ENCODE assay signal across 10 mouse cellular contexts in genomic region chr9:108786494-108786893, GRCm38 (mm10). TPM values are rescaled to one million over a fixed set of nuclear protein-coding genes. Genes with fewer than 3 reads are reported as not detected.
DNase-seq lines count a peak whose midpoint lies in the region; ATAC-seq and TF ChIP-seq lines count a peak whose summit lies in the region.
"Had no signal": no experiment of that assay in that cellular context is flagged by ENCODE, and none has a peak within 500 bp of the region (broad histone marks: within the 10 kb centered on the region; RNA-seq: fewer than 3 reads in every experiment).

No protein-coding gene starts in this region.

- 64% methylated on average over 1 of the region's 1 CpGs for WGBS in heart, embryonic 15.5 days
- 61% methylated on average over 1 of the region's 1 CpGs for WGBS in lung, embryonic 15.5 days
- 68% methylated on average over 1 of the region's 1 CpGs for WGBS in liver, postnatal 0 days (ENCODE audit: insufficient replicate concordance)

- no peak for TF ChIP-seq CTCF in liver, postnatal 0 days (IDR thresholded peaks at IDR 0.05; ENCODE audit: low read depth)

- 0 out of 2 replicates have a peak, but pooled peaks cover 3% of the 10 kb centered on the region for H3K36me3 ChIP-seq in heart, embryonic 15.5 days
- H3K36me3 ChIP-seq in lung, embryonic 15.5 days, result no peaks in the 10 kb centered on the region; the same call in 1 of the 2 replicates
- peaks cover 6% of the 10 kb centered on the region; the same call in 1 of the 2 replicates for H3K36me3 ChIP-seq in liver, postnatal 0 days (replicated peaks; ENCODE audit: insufficient read depth, low read length)

- peak overlapping the region; percentile 12; the same call in 1 of the 2 replicates for H3K4me2 ChIP-seq in heart, embryonic 15.5 days
- peak overlapping the region; percentile 59; the same call in 1 of the 2 replicates for H3K4me2 ChIP-seq in lung, embryonic 15.5 days
- peak overlapping the region; percentile 73 for H3K4me2 ChIP-seq in liver, postnatal 0 days (ENCODE audit: low read depth, low read length)

- no peak for ATAC-seq in heart, embryonic 15.5 days (replicated peaks; ENCODE audit: insufficient number of reproducible peaks, insufficient read depth, low FRiP score, low read depth)
- no peak for ATAC-seq in lung, embryonic 15.5 days (ENCODE audit: borderline replicate concordance, extremely low read depth, low FRiP score, low TSS enrichment)
- ATAC-seq in liver, postnatal 0 days, result no peak

- H3K9ac ChIP-seq in heart, embryonic 15.5 days, result no peak overlapping the region
- no peak overlapping the region for H3K9ac ChIP-seq in lung, embryonic 15.5 days
- H3K9ac ChIP-seq in liver, postnatal 0 days (replicated peaks), result 0 out of 2 replicates have a peak overlapping the region, but pooled peaks have one; percentile 5

- no peak for DNase-seq in heart, adult 8-10 months (ENCODE audit: low spot score)
- no peak for DNase-seq in lung, postnatal 14 days
- no peak for DNase-seq in liver, postnatal 0 days
- no peak for DNase-seq in adrenal gland, postnatal 10 days
- no peak for DNase-seq in urinary bladder, postnatal 25 days (ENCODE audit: low spot score)
- DNase-seq in adrenal gland, postnatal 36 days, result no peak
- DNase-seq: layer of hippocampus, postnatal 36 days had no signal

- no peak overlapping the region for H3K4me3 ChIP-seq in heart, embryonic 15.5 days
- no peak overlapping the region for H3K4me3 ChIP-seq in lung, embryonic 15.5 days
- H3K4me3 ChIP-seq in liver, postnatal 0 days (ENCODE audit: low read depth, low read length), result no peak overlapping the region

- H3K4me1 ChIP-seq in heart, embryonic 15.5 days (replicated peaks), result peaks cover 55% of the 10 kb centered on the region
- H3K4me1 ChIP-seq in lung, embryonic 15.5 days, result peaks cover 65% of the 10 kb centered on the region
- H3K4me1 ChIP-seq in liver, postnatal 0 days (ENCODE audit: insufficient read depth), result peaks cover 57% of the 10 kb centered on the region

- no peaks in the 10 kb centered on the region for H3K27me3 ChIP-seq in heart, embryonic 15.5 days
- no peaks in the 10 kb centered on the region for H3K27me3 ChIP-seq in lung, embryonic 15.5 days
- no peaks in the 10 kb centered on the region for H3K27me3 ChIP-seq in liver, postnatal 0 days (ENCODE audit: insufficient read depth, low read length)

- H3K9me3 ChIP-seq in heart, embryonic 15.5 days (replicated peaks), result no peaks in the 10 kb centered on the region
- H3K9me3 ChIP-seq in lung, embryonic 15.5 days, result no peaks in the 10 kb centered on the region
- H3K9me3 ChIP-seq in liver, postnatal 0 days (ENCODE audit: low read length), result no peaks in the 10 kb centered on the region

- no peak overlapping the region for H3K27ac ChIP-seq in heart, embryonic 15.5 days
- H3K27ac ChIP-seq in lung, embryonic 15.5 days, result no peak overlapping the region
- peak overlapping the region; percentile 17; the same call in 1 of the 2 replicates for H3K27ac ChIP-seq in liver, postnatal 0 days (ENCODE audit: low read depth)

- no peak for TF ChIP-seq EP300 in liver, postnatal 0 days (IDR thresholded peaks at IDR 0.05; ENCODE audit: low read depth)

RNA-seq across cellular contexts. Expression of gene Ip6k2, which starts 2.9 kb away (rescaled TPM):
- polyA plus RNA-seq in heart, embryonic 15.5 days (2015; fragmentation: Nextera tagmentation; extraction: Ambion mirVana), result 28.8 and 36.3 TPM in 2 replicates
- total RNA-seq in heart, adult 8-10 months (2022), result 10 to 100 TPM; 13.7 to 24.9 (median 21.2) TPM
- 72.5 and 74.7 TPM in 2 replicates for polyA plus RNA-seq in lung, embryonic 15.5 days (2015; fragmentation: Nextera tagmentation; extraction: Ambion mirVana)
- 12.4 and 18.6 TPM in 2 replicates for polyA plus RNA-seq in liver, postnatal 0 days (2015; fragmentation: Nextera tagmentation; extraction: Ambion mirVana)
- total RNA-seq in adrenal gland, postnatal 10 days (2021), result 10 to 100 TPM; 74.2 to 82.0 TPM
- 10 to 100 TPM; 77.3 to 99.4 TPM for total RNA-seq in adrenal gland, postnatal 36 days (2021)

RNA-seq across cellular contexts. Expression of gene Nckipsd, which starts 21.7 kb away (rescaled TPM):
- polyA plus RNA-seq in heart, embryonic 15.5 days (2015; fragmentation: Nextera tagmentation; extraction: Ambion mirVana), result 9.7 and 14.5 TPM in 2 replicates
- total RNA-seq in heart, adult 8-10 months (2022), result 1 to 10 TPM; 7.4 to 9.2 (median 8.0) TPM
- 15.3 and 16.6 TPM in 2 replicates for polyA plus RNA-seq in lung, embryonic 15.5 days (2015; fragmentation: Nextera tagmentation; extraction: Ambion mirVana)
- 4.5 TPM in 2 replicates for polyA plus RNA-seq in liver, postnatal 0 days (2015; fragmentation: Nextera tagmentation; extraction: Ambion mirVana)
- 1 to 10 TPM; 6.9 to 9.5 TPM for total RNA-seq in adrenal gland, postnatal 10 days (2021)
- 10 to 100 TPM in 1 of 2 experiments, 1 to 10 TPM in 1; 9.8 to 12.5 TPM for total RNA-seq in adrenal gland, postnatal 36 days (2021)

RNA-seq across cellular contexts. Expression of gene Celsr3, which starts 39.6 kb away (rescaled TPM):
- 0.06 and 0.22 TPM in 2 replicates for polyA plus RNA-seq in heart, embryonic 15.5 days (2015; fragmentation: Nextera tagmentation; extraction: Ambion mirVana)
- under 1 TPM in 3 of 4 experiments, not detected in 1; 0.03 to 0.32 (median 0.28) TPM for total RNA-seq in heart, adult 8-10 months (2022)
- 0.14 and 0.15 TPM in 2 replicates for polyA plus RNA-seq in lung, embryonic 15.5 days (2015; fragmentation: Nextera tagmentation; extraction: Ambion mirVana)
- polyA plus RNA-seq in liver, postnatal 0 days (2015; fragmentation: Nextera tagmentation; extraction: Ambion mirVana), result 0.09 and 0.23 TPM in 2 replicates
- 1 to 10 TPM; 3.3 to 4.9 TPM for total RNA-seq in adrenal gland, postnatal 10 days (2021)
- 1 to 10 TPM; 3.0 to 5.8 TPM for total RNA-seq in adrenal gland, postnatal 36 days (2021)
- total RNA-seq: hematopoietic stem cell, adult 5-6 weeks had no signal

Comparison
In these comparisons a context has a peak if more than half of its experiments do, and no peak if none do; other contexts are left out.
1. H3K4me2 ChIP-seq: peak in every context shown above with its lines; median percentile 73 in liver, postnatal 0 days; 59 in lung, embryonic 15.5 days; 12 in heart, embryonic 15.5 days.